Mouse (Mus musculus) liver, embryonic 15.5 days (tissue): ENCODE results near the gene Gm5294. TPM values are rescaled to one million over a fixed set of nuclear protein-coding genes. Genes with fewer than 3 reads are reported as not detected.

Source experiments
- ATAC-seq: fragments of 200-750 bp; cut with Nextera tagmentation; 2 replicates; pipeline ENCODE4 v1.8.0; 2017; ENCODE audit warnings: moderate number of reproducible peaks, mild to moderate bottlenecking, moderate library complexity; ENCODE audit not compliant: insufficient read depth
- H3K27ac ChIP-seq: fragments of 300-500 bp; sonication (generic); replicated peaks from 2 replicates; pipeline ENCODE4 v1.5.1; 2015; ENCODE audit warnings: mild to moderate bottlenecking, inconsistent platforms
- H3K27me3 ChIP-seq: fragments of 300-500 bp; sonication (generic); 2 replicates; pipeline ENCODE4 v1.6.1; 2015; ENCODE audit warnings: mild to moderate bottlenecking, inconsistent platforms
- H3K36me3 ChIP-seq: fragments of 300-500 bp; sonication (generic); replicated peaks from 2 replicates; pipeline ENCODE4 v1.6.1; 2015; ENCODE audit warnings: moderate library complexity, mild to moderate bottlenecking, inconsistent platforms
- H3K4me1 ChIP-seq: fragments of 300-500 bp; sonication (generic); replicated peaks from 2 replicates; pipeline ENCODE4 v1.6.1; 2015; ENCODE audit warnings: inconsistent platforms
- H3K4me2 ChIP-seq: fragments of 300-500 bp; sonication (generic); 2 replicates; pipeline ENCODE4 v1.6.1; 2015; ENCODE audit warnings: moderate library complexity, mild to moderate bottlenecking, inconsistent platforms
- H3K4me3 ChIP-seq: fragments of 300-500 bp; sonication (generic); replicated peaks from 2 replicates; pipeline ENCODE4 v1.5.1; 2015; ENCODE audit warnings: mild to moderate bottlenecking, inconsistent platforms
- H3K9ac ChIP-seq: fragments of 300-500 bp; sonication (generic); 2 replicates; pipeline ENCODE4 v1.6.1; 2015; ENCODE audit warnings: moderate library complexity, mild to moderate bottlenecking, inconsistent platforms
- H3K9me3 ChIP-seq: fragments of 300-500 bp; sonication (generic); replicated peaks from 2 replicates; pipeline ENCODE4 v1.6.1; 2016; ENCODE audit warnings: inconsistent platforms
- WGBS: fragments of 180-500 bp; shearing (Covaris S2); methylation state at CpG from one replicate; pipeline ENCODE4 v1.1.7; 2015; ENCODE audit warnings: mixed read lengths; ENCODE audit not compliant: insufficient replicate concordance; 5-methylcytosine and 5-hydroxymethylcytosine counted together
- polyA plus RNA-seq: library from polyadenylated mRNA; unstranded; fragments of >200 nt; fragmentation: Nextera tagmentation; extraction: Ambion mirVana; gene quantifications from 2 replicates; pipeline ENCODE4 v1.2.1, GENCODE M21; 2015

Gm5294 gene
- polyA plus RNA-seq, 1 experiment from 2014 or later: not detected

DNA sequence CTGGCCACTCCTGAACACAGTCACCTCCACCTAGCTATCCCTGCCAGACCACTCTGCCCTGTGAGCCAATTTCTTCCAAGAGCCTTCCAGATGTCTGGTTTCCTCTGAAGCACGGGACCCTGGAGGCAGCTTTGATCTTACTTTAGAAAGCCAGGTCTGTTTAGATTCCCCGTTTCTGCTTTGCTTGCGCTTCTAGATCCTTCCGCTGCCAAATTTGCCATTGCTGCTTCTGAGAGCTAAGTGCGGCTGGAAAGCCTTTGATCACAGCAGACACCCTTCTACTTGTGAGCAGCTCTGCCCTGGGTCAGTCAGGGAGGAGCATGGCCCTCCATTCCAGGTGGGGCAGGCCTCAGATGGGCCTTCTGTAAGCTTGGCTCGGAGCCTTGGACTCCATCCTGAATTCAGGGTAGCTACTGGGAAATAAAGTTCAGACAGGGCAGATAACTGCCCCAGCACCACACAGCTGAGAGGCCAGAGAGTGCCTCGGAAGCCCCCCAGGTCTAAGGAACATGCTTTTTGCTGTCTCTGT is 18.2 kb upstream of the Gm5294 start:
- no peak overlapping the region for H3K9ac ChIP-seq

DNA sequence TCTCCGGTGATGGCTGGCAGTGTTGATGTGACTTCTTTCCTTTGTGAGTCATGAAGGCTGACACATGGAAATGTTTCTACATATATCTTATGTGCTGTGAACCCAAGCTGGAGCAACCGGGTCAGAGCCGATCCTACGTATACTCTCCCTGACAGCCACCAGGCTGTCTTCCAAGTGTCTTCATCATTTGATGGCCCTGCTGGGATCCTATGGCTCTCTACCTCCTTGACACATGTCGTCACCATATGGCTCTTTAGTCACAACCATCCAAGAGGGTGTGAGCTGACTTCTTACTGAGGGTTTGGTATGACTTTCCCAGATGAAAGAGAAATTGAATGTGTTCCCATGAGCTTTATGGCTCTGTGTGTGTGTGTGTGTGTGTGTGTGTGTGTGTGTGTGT is 15.6 kb upstream of the Gm5294 start:
- no peaks in the 10 kb centered on the region for H3K4me1 ChIP-seq
- H3K9me3 ChIP-seq: no peaks in the 10 kb centered on the region
- no peak overlapping the region for H3K27ac ChIP-seq
- 77% methylated on average over 5 of the region's 5 CpGs for WGBS
- no peaks in the 10 kb centered on the region for H3K27me3 ChIP-seq
- peaks cover 8% of the 10 kb centered on the region for H3K36me3 ChIP-seq
- H3K4me2 ChIP-seq: no peak overlapping the region
- no peak overlapping the region for H3K9ac ChIP-seq
- H3K4me3 ChIP-seq: no peak overlapping the region
- no peak for ATAC-seq

More for the DNA sequence above, 18.2 kb upstream of the Gm5294 start:
- Histone ChIP-seq H3K9me3 (no peaks in the 10 kb centered on the region), H3K27ac (no peak overlapping the region), H3K4me2 (no peak overlapping the region), H3K4me3 (no peak overlapping the region), H3K27me3 (no peaks in the 10 kb centered on the region), H3K36me3 (peaks cover 4% of the 10 kb centered on the region), H3K4me1 (no peaks in the 10 kb centered on the region)
- no peak for ATAC-seq
- 48% methylated on average over 7 of the region's 7 CpGs for WGBS

DNA sequence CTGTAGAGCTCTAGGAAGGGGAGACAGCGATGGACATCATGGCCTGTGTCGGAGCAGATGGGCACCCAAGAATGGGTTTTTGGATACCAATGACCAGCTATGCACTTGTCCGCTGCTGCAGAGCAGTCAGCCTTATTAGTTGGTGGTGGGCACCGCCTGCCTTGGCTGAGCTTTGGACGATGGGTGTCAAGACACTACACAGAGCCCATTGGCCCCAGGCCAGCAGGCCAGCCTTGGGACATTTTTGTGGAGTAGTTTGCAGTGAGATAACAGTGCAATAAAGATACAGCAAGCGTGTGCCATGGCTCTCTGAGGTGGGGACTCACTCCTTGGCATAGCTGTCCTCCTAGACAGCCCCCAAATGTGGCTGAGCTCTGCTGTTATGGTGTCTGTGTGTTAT is 10.1 kb upstream of the Gm5294 start:
- no peaks in the 10 kb centered on the region for H3K4me1 ChIP-seq
- no peak overlapping the region for H3K27ac ChIP-seq
- 73% methylated on average over 6 of the region's 6 CpGs for WGBS
- H3K9ac ChIP-seq: no peak overlapping the region
- H3K4me2 ChIP-seq: no peak overlapping the region
- H3K9me3 ChIP-seq: no peaks in the 10 kb centered on the region
- no peak for ATAC-seq
- H3K36me3 ChIP-seq: peaks cover 8% of the 10 kb centered on the region
- H3K27me3 ChIP-seq: no peaks in the 10 kb centered on the region
- no peak overlapping the region for H3K4me3 ChIP-seq

DNA sequence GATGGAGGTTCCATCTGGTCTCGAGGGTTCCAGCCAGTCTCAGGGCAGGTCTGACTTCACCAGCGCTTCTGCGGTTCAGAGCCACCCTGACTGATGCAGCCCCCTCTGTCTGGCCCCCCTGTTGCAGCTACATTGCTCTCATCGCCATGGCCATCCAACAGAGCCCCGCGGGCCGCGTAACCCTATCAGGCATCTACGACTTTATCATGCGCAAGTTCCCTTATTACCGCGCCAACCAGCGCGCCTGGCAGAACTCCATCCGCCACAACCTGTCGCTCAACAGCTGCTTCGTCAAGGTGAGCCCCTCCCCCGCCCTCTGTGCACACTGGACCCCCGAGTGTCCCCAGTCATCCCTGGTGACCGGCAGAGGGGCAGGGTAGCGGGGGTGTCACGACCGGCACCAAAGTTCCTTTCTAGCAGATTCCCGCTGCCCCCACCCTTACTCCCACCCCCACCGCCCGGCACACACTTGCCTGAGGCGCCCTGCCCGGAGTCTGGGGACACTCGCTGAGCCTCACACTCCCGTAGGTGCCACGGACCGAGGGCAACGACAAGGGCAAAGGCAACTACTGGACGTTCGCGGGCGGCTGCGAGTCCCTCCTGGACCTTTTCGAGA is 945 bp downstream of the Gm5294 start:
- Histone ChIP-seq H3K4me2 (peak overlapping the region; percentile 48), H3K4me3 (peak overlapping the region; percentile 8; the same call in 1 of the 2 replicates), H3K36me3 (no peaks in the 10 kb centered on the region), H3K27me3 (peaks cover 58% of the 10 kb centered on the region), H3K27ac (no peak overlapping the region), H3K9ac (no peak overlapping the region), H3K4me1 (peaks cover 5% of the 10 kb centered on the region; the same call in 1 of the 2 replicates), H3K9me3 (no peaks in the 10 kb centered on the region)
- ATAC-seq: no peak
- 4% methylated on average over 39 of the region's 39 CpGs for WGBS

DNA sequence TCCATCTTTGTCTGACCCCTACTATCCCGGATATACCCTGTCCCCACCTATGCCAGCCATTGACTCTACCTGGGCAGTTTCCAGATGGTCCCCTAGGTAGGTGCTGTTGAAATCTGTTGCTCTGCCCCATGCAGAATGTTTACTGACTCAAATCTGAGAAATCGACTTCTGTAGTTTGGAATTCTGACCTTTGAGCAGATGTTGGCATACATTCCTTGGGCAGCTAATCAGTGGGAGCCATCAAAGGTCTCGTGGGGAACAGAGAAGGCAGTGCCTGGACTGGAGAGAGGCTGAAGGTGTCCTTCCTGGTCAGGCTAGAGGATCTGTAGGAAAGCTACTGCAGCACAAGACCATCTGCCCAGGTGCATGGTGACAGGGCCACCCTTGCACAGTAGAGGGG is 5.2 kb downstream of the Gm5294 start:
- no peak overlapping the region for H3K9ac ChIP-seq
- no peak for ATAC-seq
- H3K27ac ChIP-seq: no peak overlapping the region

DNA sequence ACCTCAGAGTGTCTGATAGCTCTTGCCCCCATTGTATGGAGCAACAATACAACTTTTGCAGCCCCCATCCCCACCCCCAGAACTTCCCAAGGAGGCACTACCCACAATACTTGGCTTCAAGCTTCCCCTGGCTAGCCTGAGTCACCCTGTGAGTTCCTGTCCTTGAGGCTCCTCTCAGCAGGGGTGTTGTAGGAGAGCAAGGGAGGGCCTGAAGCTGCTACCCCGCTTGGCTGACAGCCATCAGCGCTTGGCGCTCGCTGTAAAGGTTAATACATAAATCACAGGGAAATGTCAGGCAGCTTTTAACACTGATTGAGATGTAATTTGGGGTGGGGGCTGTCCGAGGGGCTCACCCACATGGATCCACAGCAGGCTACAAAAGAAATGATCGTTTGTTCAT is 13.5 kb downstream of the Gm5294 start:
- H3K9me3 ChIP-seq: no peaks in the 10 kb centered on the region
- no peaks in the 10 kb centered on the region for H3K36me3 ChIP-seq
- H3K27ac ChIP-seq: no peak overlapping the region
- H3K4me2 ChIP-seq: no peak overlapping the region
- 39% methylated on average over 6 of the region's 6 CpGs for WGBS
- no peak for ATAC-seq
- no peak overlapping the region for H3K9ac ChIP-seq
- H3K4me1 ChIP-seq: no peaks in the 10 kb centered on the region
- H3K27me3 ChIP-seq: no peaks in the 10 kb centered on the region
- H3K4me3 ChIP-seq: no peak overlapping the region

More for the DNA sequence above, 5.2 kb downstream of the Gm5294 start:
- WGBS: 32% methylated on average over 3 of the region's 3 CpGs
- Histone ChIP-seq H3K27me3 (peaks cover 42% of the 10 kb centered on the region), H3K4me3 (no peak overlapping the region), H3K4me2 (no peak overlapping the region), H3K36me3 (no peaks in the 10 kb centered on the region), H3K9me3 (no peaks in the 10 kb centered on the region), H3K4me1 (peaks cover 7% of the 10 kb centered on the region; the same call in 1 of the 2 replicates)

DNA sequence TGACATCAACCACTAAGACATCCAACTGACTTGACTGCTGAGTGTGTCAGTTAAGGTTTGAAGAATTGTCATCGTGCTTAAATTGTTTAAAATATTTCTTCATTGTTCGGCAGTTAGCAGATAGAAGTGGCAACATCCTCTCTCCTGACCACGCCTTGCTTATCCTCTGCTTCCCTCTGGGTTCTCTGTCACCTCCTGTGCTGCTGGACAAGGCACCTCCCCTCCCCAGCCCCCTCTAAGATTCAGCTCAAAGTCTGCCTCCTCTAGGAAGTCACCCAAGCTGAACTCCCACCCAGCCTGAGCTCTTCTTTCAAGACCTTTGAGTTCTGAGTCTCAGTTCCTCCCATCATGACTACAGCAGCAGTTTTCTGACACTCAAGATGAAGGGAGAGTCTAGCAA is 15.0 kb downstream of the Gm5294 start:
- H3K9me3 ChIP-seq: no peaks in the 10 kb centered on the region
- no peak for ATAC-seq
- no peaks in the 10 kb centered on the region for H3K36me3 ChIP-seq
- H3K9ac ChIP-seq: no peak overlapping the region
- H3K27ac ChIP-seq: no peak overlapping the region
- H3K4me1 ChIP-seq: no peaks in the 10 kb centered on the region
- no peaks in the 10 kb centered on the region for H3K27me3 ChIP-seq
- WGBS: 19% methylated on average over 3 of the region's 3 CpGs
- no peak overlapping the region for H3K4me2 ChIP-seq
- H3K4me3 ChIP-seq: no peak overlapping the region

DNA sequence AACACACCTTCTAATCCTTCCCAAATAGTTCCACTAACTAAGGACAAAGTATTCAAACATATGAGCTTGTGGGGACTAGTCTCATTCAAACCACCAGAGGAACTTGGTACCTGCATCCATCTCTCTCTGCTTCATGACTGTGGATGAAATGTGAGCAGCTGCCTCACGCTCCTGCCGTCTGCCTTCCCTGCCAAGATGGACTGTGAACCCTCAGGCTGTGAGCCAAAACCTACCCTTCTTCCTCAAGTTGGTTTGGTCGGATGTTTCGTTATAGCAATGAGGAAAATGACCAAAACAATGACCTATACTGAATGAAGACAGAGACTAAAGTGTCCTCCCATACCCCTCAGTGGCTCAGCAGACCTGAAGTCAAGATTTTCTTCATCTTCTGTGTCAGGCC is 21.1 kb downstream of the Gm5294 start:
- Histone ChIP-seq H3K36me3 (no peaks in the 10 kb centered on the region), H3K4me3 (no peak overlapping the region), H3K4me1 (no peaks in the 10 kb centered on the region), H3K27me3 (no peaks in the 10 kb centered on the region), H3K9ac (no peak overlapping the region), H3K27ac (no peak overlapping the region), H3K9me3 (no peaks in the 10 kb centered on the region), H3K4me2 (no peak overlapping the region)
- WGBS: 78% methylated on average over 4 of the region's 4 CpGs
- no peak for ATAC-seq

DNA sequence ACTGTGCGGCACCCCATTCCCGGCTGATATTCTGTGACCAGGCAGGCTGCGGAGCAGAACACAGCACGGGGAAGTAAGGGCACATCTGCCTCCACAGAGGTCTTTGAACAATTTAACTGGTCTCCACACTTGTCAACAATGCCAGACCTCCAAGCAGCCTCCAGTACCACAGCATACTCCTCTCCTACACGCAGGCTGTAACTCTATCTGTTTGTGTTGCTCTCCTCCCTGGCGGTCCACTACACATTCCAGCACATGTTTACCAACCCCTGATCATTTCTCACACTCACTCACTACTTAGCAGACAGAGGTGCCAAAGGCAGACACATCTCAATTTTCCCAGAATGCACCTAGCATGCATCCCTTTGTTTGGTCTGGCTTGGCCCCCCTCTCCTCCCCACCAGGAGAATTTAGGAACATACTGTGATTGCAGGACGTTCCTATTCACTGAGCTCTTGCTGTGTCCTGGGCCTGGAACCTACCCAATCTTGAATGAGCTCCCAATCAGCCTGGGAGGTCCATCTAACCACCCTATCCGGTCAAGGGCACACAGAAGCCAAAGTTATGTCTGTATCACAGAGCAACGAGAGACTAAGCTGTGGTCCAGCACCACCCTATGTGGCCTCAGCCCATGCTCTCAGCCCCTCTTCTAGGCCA is 23.4 kb downstream of the Gm5294 start:
- Histone ChIP-seq H3K36me3 (no peaks in the 10 kb centered on the region), H3K9ac (no peak overlapping the region), H3K4me3 (no peak overlapping the region), H3K27me3 (no peaks in the 10 kb centered on the region), H3K27ac (no peak overlapping the region), H3K4me2 (no peak overlapping the region), H3K9me3 (no peaks in the 10 kb centered on the region), H3K4me1 (no peaks in the 10 kb centered on the region)
- ATAC-seq: no peak
- 53% methylated on average over 9 of the region's 9 CpGs for WGBS

DNA sequence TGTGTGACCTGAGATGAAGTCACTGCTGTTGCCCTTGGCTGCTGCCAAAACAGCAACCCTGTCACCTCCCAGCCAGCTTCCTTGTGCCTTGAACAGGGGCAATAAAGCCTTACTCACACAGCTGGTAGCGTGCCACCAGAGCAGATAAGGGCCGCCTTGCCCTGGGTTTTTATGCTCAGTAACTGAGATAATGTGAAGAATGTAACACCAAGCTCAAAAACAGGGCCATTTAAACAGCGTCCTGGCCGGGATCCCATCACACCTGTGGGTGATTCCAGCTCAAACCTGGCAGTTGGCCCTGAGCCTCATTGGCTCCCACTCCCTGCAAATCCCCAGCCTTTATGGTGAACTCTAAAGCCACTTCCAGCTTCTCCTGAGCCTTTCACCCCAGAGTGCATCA is 26.6 kb downstream of the Gm5294 start:
- H3K9me3 ChIP-seq: no peaks in the 10 kb centered on the region
- WGBS: 39% methylated on average over 4 of the region's 4 CpGs
- ATAC-seq: no peak
- no peak overlapping the region for H3K9ac ChIP-seq
- no peak overlapping the region for H3K4me3 ChIP-seq
- H3K36me3 ChIP-seq: no peaks in the 10 kb centered on the region
- H3K4me1 ChIP-seq: no peaks in the 10 kb centered on the region
- H3K27me3 ChIP-seq: no peaks in the 10 kb centered on the region; the same call in 1 of the 2 replicates
- no peak overlapping the region for H3K4me2 ChIP-seq
- no peak overlapping the region for H3K27ac ChIP-seq

DNA sequence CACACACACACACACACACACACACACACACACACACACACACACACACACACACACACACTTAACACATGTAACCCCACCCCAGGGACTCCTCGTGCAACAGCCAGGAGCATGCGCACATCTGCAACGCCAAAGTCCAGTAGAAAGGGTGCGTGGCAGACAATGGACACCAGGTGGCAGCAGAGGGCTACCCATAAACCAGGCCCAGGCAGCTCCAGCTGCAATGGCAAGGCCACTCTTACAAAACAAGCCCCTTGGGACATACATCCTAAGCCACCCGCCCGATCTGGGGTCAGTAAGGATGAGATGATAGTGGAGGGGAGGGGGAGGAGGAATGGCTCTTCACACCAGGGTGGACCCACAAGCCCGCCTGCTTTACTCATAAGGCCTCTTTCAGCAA is 28.2 kb downstream of the Gm5294 start:
- no peak overlapping the region for H3K27ac ChIP-seq
- no peak overlapping the region for H3K4me3 ChIP-seq
- 6% methylated on average over 7 of the region's 7 CpGs for WGBS
- ATAC-seq: peak; percentile 44
- no peaks in the 10 kb centered on the region for H3K36me3 ChIP-seq
- no peak overlapping the region for H3K4me2 ChIP-seq
- H3K9me3 ChIP-seq: no peaks in the 10 kb centered on the region
- H3K27me3 ChIP-seq: no peaks in the 10 kb centered on the region; the same call in 1 of the 2 replicates
- H3K9ac ChIP-seq: no peak overlapping the region
- no peaks in the 10 kb centered on the region for H3K4me1 ChIP-seq
